Mouse (Mus musculus) MEL (cell line): Measurements from ENCODE around the gene Rfx7. TPM values are rescaled to one million over a fixed set of nuclear protein-coding genes. Genes with fewer than 3 reads are reported as not detected.

Source experiments
- DNase-seq: peaks from one replicate; pipeline ENCODE4 v3.0.0; 2011; ENCODE audit warnings: low read depth, low spot score
- H3K27ac ChIP-seq: 2 replicates; pipeline ENCODE4 v1.5.1; 2012; ENCODE audit warnings: low read depth, mild to moderate bottlenecking, control low read depth, low read length, moderate library complexity; ENCODE audit not compliant: control insufficient read depth
- H3K27me3 ChIP-seq, 2 experiments: fragments of 150-350 bp in 1 of 2; sonication (generic) in 1 of 2; 2 replicates each; pipeline ENCODE4 v1.6.1; 2012; ENCODE audit warnings: low read length in 2 of 2, mild to moderate bottlenecking in 2 of 2, improper control_type of control experiment in 1 of 2, moderate library complexity in 1 of 2; ENCODE audit not compliant: insufficient read depth in 2 of 2, control insufficient read depth in 1 of 2
- H3K36me3 ChIP-seq, 2 experiments: 2 replicates each; pipeline ENCODE4 v1.6.1; 2012 to 2014; ENCODE audit warnings: low read length in 2 of 2, improper control_type of control experiment in 1 of 2, inconsistent platforms in 1 of 2, mild to moderate bottlenecking in 1 of 2; ENCODE audit not compliant: insufficient read depth in 2 of 2, control insufficient read depth in 1 of 2
- H3K4me1 ChIP-seq, 2 experiments: fragments of 150-350 bp in 1 of 2; sonication (generic) in 1 of 2; 2 replicates each; pipeline ENCODE4 v1.6.1; 2012; ENCODE audit warnings: low read length in 2 of 2, improper control_type of control experiment in 1 of 2, mild to moderate bottlenecking in 1 of 2; ENCODE audit not compliant: insufficient read depth in 2 of 2, control insufficient read depth in 1 of 2
- H3K4me3 ChIP-seq, 2 experiments: fragments of 150-350 bp in 1 of 2; sonication (generic) in 1 of 2; 2 replicates each; pipeline ENCODE4 v1.5.1; 2012; ENCODE audit warnings: low read depth in 2 of 2, low read length in 2 of 2, mild to moderate bottlenecking in 2 of 2, moderate library complexity in 2 of 2, control low read depth in 1 of 2, improper control_type of control experiment in 1 of 2; ENCODE audit not compliant: control insufficient read depth in 1 of 2, insufficient read depth in 1 of 2
- H3K79me2 ChIP-seq: 2 replicates; pipeline ENCODE4 v1.6.1; 2012; ENCODE audit warnings: mild to moderate bottlenecking, low read length, moderate library complexity; ENCODE audit not compliant: control insufficient read depth, poor library complexity, insufficient read depth
- H3K9ac ChIP-seq: 2 replicates; pipeline ENCODE4 v1.6.1; 2012; ENCODE audit warnings: low read depth, mild to moderate bottlenecking, control low read depth, low read length, moderate library complexity; ENCODE audit not compliant: control insufficient read depth, poor library complexity, severe bottlenecking
- H3K9me3 ChIP-seq: fragments of 150-350 bp; sonication (generic); replicated peaks from 2 replicates; pipeline ENCODE4 v1.6.1; 2012; ENCODE audit warnings: mild to moderate bottlenecking, low read length, improper control_type of control experiment, moderate library complexity; ENCODE audit not compliant: insufficient read depth
- BHLHE40 ChIP-seq: IDR thresholded peaks from 2 replicates; pipeline ENCODE4 v1.6.1; 2012; ENCODE audit warnings: low read depth, mild to moderate bottlenecking, inconsistent platforms, low read length, improper control_type of control experiment, borderline replicate concordance
- CHD1 ChIP-seq: IDR thresholded peaks from 2 replicates; pipeline ENCODE4 v1.6.1; 2012; ENCODE audit warnings: low read depth, mild to moderate bottlenecking, inconsistent platforms, low read length, improper control_type of control experiment
- CHD2 ChIP-seq: IDR thresholded peaks from 2 replicates; pipeline ENCODE4 v1.6.1; 2011; ENCODE audit warnings: low read length, improper control_type of control experiment
- CTCF ChIP-seq, 3 experiments: IDR thresholded peaks in 2 of 3; conservative IDR thresholded peaks in 1 of 3; 2 replicates each; pipeline ENCODE4 v1.5.1; 2011 to 2012; ENCODE audit warnings: low read length in 3 of 3, low read depth in 2 of 3, mild to moderate bottlenecking in 2 of 3, improper control_type of control experiment in 1 of 3, inconsistent platforms in 1 of 3, mixed read lengths in 1 of 3, moderate library complexity in 1 of 3; ENCODE audit not compliant: control insufficient read depth in 1 of 3, insufficient read depth in 1 of 3, poor library complexity in 1 of 3, severe bottlenecking in 1 of 3
- EP300 ChIP-seq, 2 experiments: IDR thresholded peaks; 2 replicates each; pipeline ENCODE4 v1.6.1; 2011; ENCODE audit warnings: improper control_type of control experiment in 2 of 2, low read length in 2 of 2, low read depth in 1 of 2, mild to moderate bottlenecking in 1 of 2
- ETS1 ChIP-seq: IDR thresholded peaks from 2 replicates; pipeline ENCODE4 v1.6.1; 2012; ENCODE audit warnings: low read depth, mild to moderate bottlenecking, inconsistent platforms, low read length, improper control_type of control experiment, moderate library complexity
- GATA1 ChIP-seq: IDR thresholded peaks from 2 replicates; pipeline ENCODE4 v1.6.1; 2011; ENCODE audit warnings: low read depth, low read length, improper control_type of control experiment
- JUND ChIP-seq: IDR thresholded peaks from 2 replicates; pipeline ENCODE4 v1.6.1; 2011; ENCODE audit warnings: low read depth, mild to moderate bottlenecking, improper control_type of control experiment, low read length
- KAT2A ChIP-seq: conservative IDR thresholded peaks from 2 replicates; pipeline ENCODE4 v1.6.1; 2012; ENCODE audit warnings: low read depth, low read length, improper control_type of control experiment, inconsistent platforms
- MAX ChIP-seq: IDR thresholded peaks from 2 replicates; pipeline ENCODE4 v1.6.1; 2011; ENCODE audit warnings: low read length, improper control_type of control experiment
- MAZ ChIP-seq: IDR thresholded peaks from 2 replicates; pipeline ENCODE4 v1.6.1; 2012; ENCODE audit warnings: low read depth, mild to moderate bottlenecking, inconsistent platforms, low read length, improper control_type of control experiment
- MXI1 ChIP-seq: IDR thresholded peaks from 2 replicates; pipeline ENCODE4 v1.6.1; 2011; ENCODE audit warnings: mild to moderate bottlenecking, low read depth, low read length, improper control_type of control experiment
- MYB ChIP-seq: IDR thresholded peaks from 2 replicates; pipeline ENCODE4 v1.6.1; 2011; ENCODE audit warnings: mild to moderate bottlenecking, low read depth, low read length, improper control_type of control experiment
- MYC ChIP-seq: IDR thresholded peaks from 2 replicates; pipeline ENCODE4 v1.6.1; 2011; ENCODE audit warnings: low read depth, mild to moderate bottlenecking, low read length, improper control_type of control experiment, moderate library complexity
- NRF1 ChIP-seq: IDR thresholded peaks from 2 replicates; pipeline ENCODE4 v1.6.1; 2014; ENCODE audit warnings: low read depth, mild to moderate bottlenecking, inconsistent platforms, low read length, improper control_type of control experiment, moderate library complexity; ENCODE audit not compliant: poor library complexity, insufficient read depth, severe bottlenecking
- POLR2A ChIP-seq, 2 experiments: IDR thresholded peaks; 2 replicates each; pipeline ENCODE4 v1.6.1; 2011 to 2012; ENCODE audit warnings: low read length in 2 of 2, mild to moderate bottlenecking in 2 of 2, control low read depth in 1 of 2, improper control_type of control experiment in 1 of 2, low read depth in 1 of 2, moderate library complexity in 1 of 2; ENCODE audit not compliant: control insufficient read depth in 1 of 2, insufficient read depth in 1 of 2, poor library complexity in 1 of 2
- POLR2AphosphoS5 ChIP-seq: IDR thresholded peaks from 2 replicates; pipeline ENCODE4 v1.6.1; 2012; ENCODE audit warnings: low read depth, borderline replicate concordance, mild to moderate bottlenecking, inconsistent platforms, low read length, moderate library complexity, mixed read lengths
- RAD21 ChIP-seq: IDR thresholded peaks from 2 replicates; pipeline ENCODE4 v1.6.1; 2011; ENCODE audit warnings: mild to moderate bottlenecking, low read depth, low read length, improper control_type of control experiment
- SMC3 ChIP-seq: IDR thresholded peaks from 2 replicates; pipeline ENCODE4 v1.6.1; 2011; ENCODE audit warnings: low read depth, low read length, improper control_type of control experiment
- USF1 ChIP-seq: IDR thresholded peaks from 2 replicates; pipeline ENCODE4 v1.6.1; 2014; ENCODE audit warnings: low read depth, mild to moderate bottlenecking, inconsistent platforms, low read length, improper control_type of control experiment, moderate library complexity
- ZC3H11A ChIP-seq: IDR thresholded peaks from 2 replicates; pipeline ENCODE4 v1.6.1; 2012; ENCODE audit warnings: low read depth, mild to moderate bottlenecking, inconsistent platforms, low read length, improper control_type of control experiment
- ZKSCAN1 ChIP-seq: IDR thresholded peaks from 2 replicates; pipeline ENCODE4 v1.6.1; 2012; ENCODE audit warnings: low read depth, mild to moderate bottlenecking, inconsistent platforms, low read length, improper control_type of control experiment, moderate library complexity
- polyA plus RNA-seq, 2 experiments: library from polyadenylated mRNA; stranded (reverse) in 1 of 2; unstranded in 1 of 2; fragments of >175 nt in 1 of 2; fragments of >200 nt in 1 of 2; gene quantifications; 2 replicates each; pipeline versions ENCODE4 v1.2.1 to v1.2.4; 2012; ENCODE audit warnings: low replicate concordance in 2 of 2, low read depth in 1 of 2; ENCODE audit not compliant: insufficient read length in 2 of 2, insufficient read depth in 1 of 2, missing spikeins in 1 of 2
- total RNA-seq: library from RNA; depleted of rRNA; stranded (reverse); fragments of 300-350 nt; gene quantifications from 2 replicates; pipeline ENCODE4 v1.2.3, GENCODE M21; 2012

The Rfx7 gene
- total and polyA plus RNA-seq, 3 experiments: 6.2 to 30.5 (median 19.9) TPM

GRCm38 (mm10) chr9:72614786-72615480 lies 82.9 kb downstream of the Rfx7 start:
- 0 out of 4 replicates have a peak, but pooled peaks cover 0 to 2% of the 10 kb centered on the region in 2 experiments for H3K4me1 ChIP-seq
- no peaks in the 10 kb centered on the region for H3K27me3 ChIP-seq
- no peaks in the 10 kb centered on the region for H3K79me2 ChIP-seq
- no peaks in the 10 kb centered on the region for H3K9me3 ChIP-seq
- H3K27ac ChIP-seq: no peak overlapping the region
- no peak for TF ChIP-seq USF1
- TF ChIP-seq CHD2: no peak
- 0 out of 2 replicates have a peak, but pooled peaks have one; percentile 19 for TF ChIP-seq SMC3
- no peak for TF ChIP-seq POLR2A (IDR thresholded peaks at IDR 0.05; ENCODE audit: control insufficient read depth in 1 of 2, insufficient read depth in 1 of 2, low read depth in 1 of 2, low read length in 2 of 2, poor library complexity in 1 of 2)
- peak in 1 of 3 experiments; percentile 24; a peak in 1 of 6 replicates for TF ChIP-seq CTCF (IDR thresholded peaks at IDR 0.05 in 2 of 3, conservative IDR thresholded peaks at IDR 0.05 in 1 of 3; ENCODE audit: control insufficient read depth in 1 of 3, insufficient read depth in 1 of 3, low read depth in 2 of 3, low read length in 3 of 3, poor library complexity in 1 of 3, severe bottlenecking in 1 of 3)
- TF ChIP-seq KAT2A: no peak
- TF ChIP-seq MYB: no peak
- no peak for TF ChIP-seq GATA1
- no peak for TF ChIP-seq POLR2AphosphoS5
- no peak; the same call in 1 of the 2 replicates for TF ChIP-seq ZC3H11A
- no peak for TF ChIP-seq MYC
- no peak for TF ChIP-seq MXI1
- TF ChIP-seq MAZ: no peak
- TF ChIP-seq BHLHE40: no peak
- no peak for TF ChIP-seq JUND
- no peak for TF ChIP-seq EP300 (IDR thresholded peaks at IDR 0.05; ENCODE audit: low read depth in 1 of 2, low read length in 2 of 2)
- no peak for TF ChIP-seq ETS1
- TF ChIP-seq MAX: no peak
- TF ChIP-seq NRF1: no peak
- no peak for TF ChIP-seq CHD1
- no peak for TF ChIP-seq ZKSCAN1
- peak; percentile 18 for TF ChIP-seq RAD21
- H3K4me3 ChIP-seq: no peak overlapping the region
- DNase-seq: no peak
- no peak overlapping the region for H3K9ac ChIP-seq
- peaks cover 0 to 11% of the 10 kb centered on the region in 2 experiments; a peak in 2 of 4 replicates for H3K36me3 ChIP-seq
